Mouse (Mus musculus) retina, adult 2 months (tissue): ENCODE measurements around the gene Scgb2b11.
"Not testable (repeated sequence)": the region's sequence is repeated elsewhere in the genome, so short reads cannot be mapped to it uniquely, and the experiment has no call there.

Source experiments
- DNase-seq: peaks from one replicate; pipeline ENCODE4 v3.0.0-alpha.2; 2012; ENCODE audit warnings: low read depth, low spot score

Scgb2b11 gene

DNA sequence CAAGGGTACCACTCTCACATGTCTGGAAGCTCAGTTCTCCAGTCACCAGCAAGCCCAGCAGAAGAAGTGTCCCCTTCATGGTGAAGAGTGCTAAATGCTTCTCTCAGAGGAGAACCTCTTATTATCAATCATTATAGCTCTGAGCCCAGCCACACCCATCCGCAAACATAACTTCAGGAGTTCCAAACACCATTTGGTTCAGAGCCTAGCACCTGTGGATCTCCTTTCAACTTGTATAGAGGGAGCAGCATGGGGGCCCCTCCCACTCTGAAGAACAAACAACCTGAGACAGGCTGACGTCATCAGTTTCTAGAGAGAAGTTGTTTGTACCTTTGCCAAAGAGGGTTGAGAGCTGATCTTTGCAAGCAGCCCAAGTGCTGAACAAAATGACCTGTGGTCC is at the start of gene Scgb2b11:
TSS of gene Scgb2b11 (minus strand) at position 101 of the 400 bp plus-strand sequence.
- not testable (repeated sequence) for DNase-seq

- DNase-seq: not testable (repeated sequence)
Measured at GRCm38 (mm10) chr7:32222540-32222939, 11.6 kb upstream of the Scgb2b11 start, which contains the start of gene Scgb1b11. TSS of gene Scgb1b11 (plus strand) at chr7:32222840.
